Mouse (Mus musculus): ENCODE measurements around the gene Klb.
"Not testable (repeated sequence)": the region's sequence is repeated elsewhere in the genome, so short reads cannot be mapped to it uniquely, and the experiment has no call there.

The Klb gene

GRCm38 (mm10) chr5:65348168-65348567, at the start of gene Klb:
Klb (plus strand) TSS chr5:65348314.
- DNase-seq (ENCODE audit: low spot score in 2 of 2): no peak

GRCm38 (mm10) chr5:65299623-65300022, 48.5 kb upstream of the Klb start:
- DNase-seq (ENCODE audit: low spot score in 2 of 2): not testable (repeated sequence)

GRCm38 (mm10) chr5:65300121-65300520, 48.0 kb upstream of the Klb start:
- no peak for DNase-seq (ENCODE audit: low spot score in 2 of 2)

GRCm38 (mm10) chr5:65305516-65305915, 42.6 kb upstream of the Klb start:
- peak in 1 of 2 experiments; percentile 37 for DNase-seq (ENCODE audit: low spot score in 2 of 2)

- DNase-seq (ENCODE audit: low spot score in 2 of 2): no peak
These were observed 39.9 kb upstream of the Klb start for GRCm38 (mm10) chr5:65308208-65308607.

- DNase-seq (ENCODE audit: low spot score in 2 of 2): no peak
These were observed 39.2 kb upstream of the Klb start for GRCm38 (mm10) chr5:65308866-65309265.

GRCm38 (mm10) chr5:65319176-65319575, 28.9 kb upstream of the Klb start:
- DNase-seq (ENCODE audit: low spot score in 2 of 2): no peak

GRCm38 (mm10) chr5:65322165-65322564, 25.9 kb upstream of the Klb start:
- DNase-seq (ENCODE audit: low spot score in 2 of 2): no peak

- DNase-seq (ENCODE audit: low spot score in 2 of 2): no peak
These were observed 23.8 kb upstream of the Klb start for GRCm38 (mm10) chr5:65324271-65324670.

- no peak for DNase-seq (ENCODE audit: low spot score in 2 of 2)
These were observed 23.3 kb upstream of the Klb start for GRCm38 (mm10) chr5:65324758-65325355.

GRCm38 (mm10) chr5:65326212-65326611, 21.9 kb upstream of the Klb start:
- DNase-seq (ENCODE audit: low spot score in 2 of 2): no peak

- DNase-seq (ENCODE audit: low spot score in 2 of 2): no peak
These were observed 18.1 kb upstream of the Klb start for GRCm38 (mm10) chr5:65329971-65330370.

- DNase-seq (ENCODE audit: low spot score in 2 of 2): no peak
These were observed 13.3 kb upstream of the Klb start for GRCm38 (mm10) chr5:65334788-65335187.

GRCm38 (mm10) chr5:65335298-65336074, 12.6 kb upstream of the Klb start, which contains the start of gene Rfc1:
Rfc1 (minus strand) TSS chr5:65335670.
- DNase-seq (ENCODE audit: low spot score in 2 of 2): peak; percentile 92 to 94

- DNase-seq (ENCODE audit: low spot score in 2 of 2): no peak
These were observed 12.1 kb upstream of the Klb start for GRCm38 (mm10) chr5:65336075-65336355.

- DNase-seq (ENCODE audit: low spot score in 2 of 2): no peak
These were observed 9.7 kb upstream of the Klb start for GRCm38 (mm10) chr5:65338394-65338793.

- DNase-seq (ENCODE audit: low spot score in 2 of 2): no peak
These were observed 7.9 kb upstream of the Klb start for GRCm38 (mm10) chr5:65340167-65340566.

GRCm38 (mm10) chr5:65350508-65350907, 2.4 kb downstream of the Klb start:
- DNase-seq (ENCODE audit: low spot score in 2 of 2): no peak

- no peak for DNase-seq (ENCODE audit: low spot score in 2 of 2)
These were observed 6.0 kb downstream of the Klb start for GRCm38 (mm10) chr5:65354097-65354496.

- DNase-seq (ENCODE audit: low spot score in 2 of 2): no peak
These were observed 6.9 kb downstream of the Klb start for GRCm38 (mm10) chr5:65354985-65355384.

GRCm38 (mm10) chr5:65356851-65357250, 8.7 kb downstream of the Klb start:
- no peak for DNase-seq (ENCODE audit: low spot score in 2 of 2)

GRCm38 (mm10) chr5:65357771-65358170, 9.7 kb downstream of the Klb start:
- no peak for DNase-seq (ENCODE audit: low spot score in 2 of 2)

- no peak for DNase-seq (ENCODE audit: low spot score in 2 of 2)
These were observed 19.7 kb downstream of the Klb start for GRCm38 (mm10) chr5:65367837-65368236.

- DNase-seq (ENCODE audit: low spot score in 2 of 2): no peak
These were observed 23.4 kb downstream of the Klb start for GRCm38 (mm10) chr5:65371551-65371950.
